Mouse (Mus musculus) splenic B cell, adult 2 months (primary cell): ENCODE measurements around the gene Clstn1.
A peak's percentile ranks its signal among the peaks of the same experiment; 100 is the strongest.

ENCODE experiments used
- DNase-seq: peaks from one replicate; pipeline ENCODE4 v3.0.0-alpha.2; 2011; ENCODE audit warnings: low read depth, low spot score
- H3K27me3 ChIP-seq: 2 replicates; pipeline ENCODE4 v1.6.1; 2012; ENCODE audit warnings: mild to moderate bottlenecking, low read length, moderate library complexity, mixed read lengths; ENCODE audit not compliant: control insufficient read depth, poor library complexity, insufficient read depth, severe bottlenecking
- H3K36me3 ChIP-seq: 2 replicates; pipeline ENCODE4 v1.6.1; 2012; ENCODE audit warnings: mild to moderate bottlenecking, low read length, moderate library complexity, mixed read lengths; ENCODE audit not compliant: control insufficient read depth, poor library complexity, insufficient read depth, severe bottlenecking

Gene Clstn1

GRCm38 (mm10) chr4:149679056-149679770 lies 92.9 kb downstream of the Clstn1 start:
- DNase-seq: no peak
- Histone ChIP-seq H3K36me3 (peaks cover 13% of the 10 kb centered on the region), H3K27me3 (no peaks in the 10 kb centered on the region)

DNA sequence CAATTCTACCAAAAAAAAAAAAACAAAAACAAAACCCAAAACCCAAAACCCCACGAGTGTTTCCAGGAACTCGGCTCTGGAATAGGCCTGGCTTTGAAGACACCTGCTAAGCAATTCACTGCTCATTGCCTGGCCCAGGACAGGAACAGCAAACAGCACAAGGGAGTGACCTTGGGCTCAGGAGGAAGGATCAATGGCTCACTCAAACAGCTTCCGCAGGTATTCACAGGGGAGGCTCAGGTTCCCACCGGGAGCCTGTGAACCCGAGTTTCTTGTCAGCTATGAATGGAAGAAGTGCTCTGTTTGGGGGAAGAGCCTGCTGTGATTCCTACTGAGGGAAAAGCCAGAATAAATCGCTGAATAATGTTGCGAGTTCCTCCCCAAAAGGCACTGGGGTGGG lies 97.6 kb downstream of the Clstn1 start:
- H3K27me3 ChIP-seq: no peaks in the 10 kb centered on the region
- H3K36me3 ChIP-seq: peaks cover 10% of the 10 kb centered on the region
- no peak for DNase-seq

DNA sequence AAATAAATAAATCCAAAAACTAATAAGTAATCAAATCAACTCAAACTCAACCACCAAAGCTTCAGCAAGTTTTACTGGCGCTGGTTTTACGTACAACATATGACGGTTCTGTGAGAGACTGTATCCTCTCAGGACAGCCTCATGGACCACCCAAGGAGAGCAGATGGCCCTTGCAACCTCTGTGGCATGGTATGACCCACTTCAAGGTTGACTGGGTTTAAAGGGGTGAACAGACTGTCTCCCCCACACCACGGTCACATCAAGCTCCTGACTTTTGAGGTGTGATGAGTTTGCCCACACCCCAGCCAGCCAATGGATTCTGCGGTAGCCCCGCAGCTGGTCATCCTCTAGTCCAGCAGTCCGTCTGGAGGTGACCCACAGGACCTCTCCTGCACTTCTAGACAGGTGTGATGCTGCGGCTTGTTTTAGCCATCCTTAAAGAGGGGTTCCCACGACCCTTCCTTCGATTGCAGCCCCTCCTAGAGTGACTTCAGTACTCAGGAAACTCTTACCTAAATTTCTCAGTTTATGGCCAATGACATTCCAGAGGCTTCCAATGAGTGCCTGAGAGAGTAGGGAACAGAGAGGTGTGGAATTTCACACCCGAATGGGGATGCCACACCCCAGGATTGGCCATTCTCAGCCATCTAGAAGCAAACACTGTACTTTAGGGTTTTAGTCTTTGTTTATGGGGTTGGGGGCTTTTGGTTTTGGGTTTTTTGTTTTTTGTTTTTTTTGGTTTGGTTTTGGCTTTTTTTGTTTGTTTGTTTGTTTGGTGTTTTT lies 98.8 kb downstream of the Clstn1 start:
- no peaks in the 10 kb centered on the region for H3K27me3 ChIP-seq

GRCm38 (mm10) chr4:149688861-149689260 lies 102.6 kb downstream of the Clstn1 start:
- H3K36me3 ChIP-seq: peaks cover 10% of the 10 kb centered on the region
- no peaks in the 10 kb centered on the region for H3K27me3 ChIP-seq
- DNase-seq: no peak

More for the DNA sequence above, 98.8 kb downstream of the Clstn1 start:
- DNase-seq: no peak
- peaks cover 6% of the 10 kb centered on the region for H3K36me3 ChIP-seq

GRCm38 (mm10) chr4:149689822-149690700 lies 103.8 kb downstream of the Clstn1 start:
- H3K36me3 ChIP-seq: peaks cover 10% of the 10 kb centered on the region
- DNase-seq: peak; percentile 52
- H3K27me3 ChIP-seq: no peaks in the 10 kb centered on the region

DNA sequence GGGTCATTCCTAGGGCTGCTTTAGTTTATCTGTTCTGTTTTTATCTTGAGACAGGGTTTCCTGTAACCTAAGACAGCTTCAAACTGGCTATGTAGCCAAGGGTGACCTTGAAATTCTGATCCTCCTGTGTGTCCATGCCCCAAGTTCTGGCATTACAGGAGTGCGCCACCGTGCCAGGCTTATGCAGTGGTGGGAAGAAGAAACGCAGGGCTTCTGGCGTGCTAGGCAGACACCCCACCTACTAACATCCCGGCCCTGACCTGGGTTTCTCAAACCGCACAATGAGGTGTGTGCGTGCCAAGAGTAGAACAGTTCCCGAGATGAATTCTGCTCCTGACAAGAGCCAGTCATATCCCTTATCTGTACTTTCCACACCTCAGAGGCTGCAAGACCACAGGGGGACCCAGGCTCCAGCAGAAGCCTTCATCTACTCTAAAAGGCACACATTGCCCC lies 104.6 kb downstream of the Clstn1 start:
- no peaks in the 10 kb centered on the region for H3K27me3 ChIP-seq
- no peak for DNase-seq
- peaks cover 10% of the 10 kb centered on the region for H3K36me3 ChIP-seq

GRCm38 (mm10) chr4:149691368-149691767 lies 105.1 kb downstream of the Clstn1 start:
- Histone ChIP-seq H3K36me3 (peaks cover 9% of the 10 kb centered on the region), H3K27me3 (no peaks in the 10 kb centered on the region)
- DNase-seq: no peak

DNA sequence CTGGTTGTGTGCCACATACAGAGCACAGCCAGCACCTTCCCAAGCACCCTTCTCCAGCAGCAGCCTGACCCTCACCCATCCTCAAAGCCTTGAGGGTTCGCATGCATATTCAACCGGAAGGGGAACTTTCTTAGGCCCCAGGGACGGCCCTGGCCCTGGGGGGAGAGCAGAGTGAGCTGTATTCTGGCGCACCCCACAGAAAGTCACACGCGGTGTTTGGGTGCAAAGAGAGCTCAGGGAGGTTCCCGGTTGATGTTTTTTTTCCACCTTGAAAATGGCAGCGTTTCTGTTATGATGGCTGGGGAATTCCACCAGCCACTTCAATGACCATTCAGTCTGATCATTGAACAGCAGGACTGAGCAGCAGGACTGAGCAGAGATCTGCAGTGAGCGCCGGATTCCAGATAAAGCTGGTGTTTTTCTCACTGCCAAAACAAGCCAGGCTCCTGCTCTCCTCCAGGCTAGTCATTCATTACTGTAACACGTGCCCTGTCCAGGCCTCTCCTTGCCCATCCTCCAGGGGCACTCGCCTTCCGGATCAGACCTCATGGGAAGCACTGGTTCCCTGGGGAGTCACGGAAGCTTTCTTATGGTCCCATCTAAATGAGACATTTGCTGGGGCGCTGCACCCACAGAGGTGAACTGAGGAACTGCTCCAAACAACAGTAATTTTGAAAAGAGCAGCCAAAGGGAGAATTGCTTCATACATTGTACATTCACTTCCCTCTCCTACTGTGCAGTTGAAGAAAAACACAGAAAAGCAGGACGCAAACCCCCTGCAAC lies 110.1 kb downstream of the Clstn1 start:
- no peaks in the 10 kb centered on the region for H3K27me3 ChIP-seq
- H3K36me3 ChIP-seq: peaks cover 5% of the 10 kb centered on the region
- peak; percentile 70 for DNase-seq

DNA sequence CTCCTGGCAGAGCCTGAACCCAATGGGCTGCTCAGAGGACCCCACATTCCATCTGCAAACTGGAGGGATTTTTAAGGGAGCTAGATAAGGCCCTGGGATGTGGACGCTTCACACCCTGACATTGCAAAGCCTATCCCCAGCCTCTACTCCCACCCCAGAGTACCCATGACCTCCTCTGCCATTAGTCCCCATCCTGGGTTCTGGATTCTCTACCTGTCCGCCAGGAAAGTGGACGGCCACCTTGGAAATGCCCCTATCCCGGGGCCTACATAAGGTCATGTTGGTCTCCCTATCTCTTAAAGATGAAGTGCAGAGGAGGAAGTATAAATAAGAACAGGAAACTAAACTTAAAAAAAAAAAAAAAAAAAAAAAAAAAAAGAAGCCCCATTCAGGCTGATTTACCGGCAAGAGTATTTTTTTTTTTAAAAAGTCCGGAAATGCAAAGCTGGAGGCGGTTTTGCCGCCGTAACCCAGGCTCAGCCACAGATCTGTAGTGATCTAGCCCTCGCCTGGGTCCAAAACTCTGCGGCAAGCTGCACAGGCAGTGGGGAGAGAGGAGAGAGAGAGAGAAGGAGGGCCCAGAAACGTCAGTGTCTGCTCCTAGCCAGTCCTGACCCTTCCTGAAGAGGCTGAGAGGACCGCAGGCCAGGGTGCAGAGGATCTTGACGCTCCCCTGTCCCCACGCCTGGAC lies 111.4 kb downstream of the Clstn1 start:
- DNase-seq: peak; percentile 79
- Histone ChIP-seq H3K36me3 (peaks cover 5% of the 10 kb centered on the region), H3K27me3 (no peaks in the 10 kb centered on the region)

GRCm38 (mm10) chr4:149698197-149698821 lies 112.0 kb downstream of the Clstn1 start:
- no peaks in the 10 kb centered on the region for H3K27me3 ChIP-seq
- DNase-seq: peak; percentile 74
- peaks cover 5% of the 10 kb centered on the region for H3K36me3 ChIP-seq
